Mouse (Mus musculus): Measurements from ENCODE around the gene Irgc1.

Gene Irgc1

GRCm38 (mm10) chr7:24451855-24452311, at the start of gene Irgc1:
Gene Irgc1, minus strand, starts transcription at chr7:24452297.
- peak; percentile 61 to 69 for DNase-seq

GRCm38 (mm10) chr7:24501492-24501891, 49.4 kb upstream of the Irgc1 start:
- DNase-seq: peak; percentile 55 to 58

GRCm38 (mm10) chr7:24500929-24501328, 48.8 kb upstream of the Irgc1 start:
- DNase-seq: peak; percentile 72

- DNase-seq: peak; percentile 35
Measured at GRCm38 (mm10) chr7:24499856-24500577, 47.9 kb upstream of the Irgc1 start.

- no peak for DNase-seq
Measured at GRCm38 (mm10) chr7:24488303-24488702, 36.2 kb upstream of the Irgc1 start.

GRCm38 (mm10) chr7:24487403-24487802, 35.3 kb upstream of the Irgc1 start:
- DNase-seq: no peak

- DNase-seq: peak in 1 of 2 experiments; percentile 0
Measured at GRCm38 (mm10) chr7:24486654-24487130, 34.6 kb upstream of the Irgc1 start.

- no peak for DNase-seq
Measured at GRCm38 (mm10) chr7:24485481-24485880, 33.4 kb upstream of the Irgc1 start.

GRCm38 (mm10) chr7:24483291-24483690, 31.2 kb upstream of the Irgc1 start:
- peak in 1 of 2 experiments; percentile 8 for DNase-seq

GRCm38 (mm10) chr7:24482208-24483020, 30.3 kb upstream of the Irgc1 start:
- peak in 1 of 2 experiments; percentile 2 for DNase-seq

- DNase-seq: peak; percentile 91 to 92
Measured at GRCm38 (mm10) chr7:24481474-24482207, 29.5 kb upstream of the Irgc1 start, which contains the start of gene Cadm4. Gene Cadm4, plus strand, starts transcription at chr7:24482023.

GRCm38 (mm10) chr7:24480986-24481473, 28.9 kb upstream of the Irgc1 start:
- peak; percentile 20 to 28 for DNase-seq

- no peak for DNase-seq
Measured at GRCm38 (mm10) chr7:24480121-24480941, 28.2 kb upstream of the Irgc1 start.

GRCm38 (mm10) chr7:24479685-24480084, 27.6 kb upstream of the Irgc1 start:
- peak; percentile 1 to 5 for DNase-seq

GRCm38 (mm10) chr7:24478911-24479310, 26.8 kb upstream of the Irgc1 start:
- DNase-seq: peak; percentile 3 to 6

GRCm38 (mm10) chr7:24476856-24477255, 24.8 kb upstream of the Irgc1 start:
- DNase-seq: peak; percentile 1 to 2

GRCm38 (mm10) chr7:24476338-24476737, 24.2 kb upstream of the Irgc1 start:
- DNase-seq: peak; percentile 1 to 2

GRCm38 (mm10) chr7:24474811-24475506, 22.9 kb upstream of the Irgc1 start:
- DNase-seq: peak; percentile 21 to 27

GRCm38 (mm10) chr7:24473913-24474529, 21.9 kb upstream of the Irgc1 start:
- DNase-seq: peak; percentile 85

GRCm38 (mm10) chr7:24472937-24473336, 20.8 kb upstream of the Irgc1 start:
- DNase-seq: peak; percentile 77

- peak; percentile 25 to 33 for DNase-seq
Measured at GRCm38 (mm10) chr7:24472442-24472841, 20.3 kb upstream of the Irgc1 start.

Measured in B cell, adult 2 months (primary cell).